Mouse (Mus musculus) intestine, embryonic 15.5 days (tissue): ENCODE data around the gene Calu. TPM values are rescaled to one million over a fixed set of nuclear protein-coding genes. Genes with fewer than 3 reads are reported as not detected.

Experiments used
- ATAC-seq: fragments of 200-750 bp; cut with Nextera tagmentation; 2 replicates; pipeline ENCODE4 v1.8.0; 2017; ENCODE audit warnings: moderate TSS enrichment, moderate library complexity
- H3K27ac ChIP-seq: fragments of 300-500 bp; sonication (generic); 2 replicates; pipeline ENCODE4 v1.5.1; 2015; ENCODE audit warnings: mild to moderate bottlenecking, inconsistent platforms
- H3K27me3 ChIP-seq: fragments of 300-500 bp; sonication (generic); replicated peaks from 2 replicates; pipeline ENCODE4 v1.6.1; 2015; ENCODE audit warnings: inconsistent platforms
- H3K36me3 ChIP-seq: fragments of 300-500 bp; sonication (generic); 2 replicates; pipeline ENCODE4 v1.6.1; 2015; ENCODE audit warnings: inconsistent platforms
- H3K4me1 ChIP-seq: fragments of 300-500 bp; sonication (generic); replicated peaks from 2 replicates; pipeline ENCODE4 v1.6.1; 2015; ENCODE audit warnings: inconsistent platforms
- H3K4me2 ChIP-seq: fragments of 300-500 bp; sonication (generic); replicated peaks from 2 replicates; pipeline ENCODE4 v1.6.1; 2015; ENCODE audit warnings: mild to moderate bottlenecking, inconsistent platforms
- H3K4me3 ChIP-seq: fragments of 300-500 bp; sonication (generic); replicated peaks from 2 replicates; pipeline ENCODE4 v1.5.1; 2015; ENCODE audit warnings: inconsistent platforms
- H3K9ac ChIP-seq: fragments of 300-500 bp; sonication (generic); 2 replicates; pipeline ENCODE4 v1.6.1; 2015; ENCODE audit warnings: inconsistent platforms
- H3K9me3 ChIP-seq: fragments of 300-500 bp; sonication (generic); 2 replicates; pipeline ENCODE4 v1.6.1; 2016; ENCODE audit warnings: inconsistent platforms
- WGBS: fragments of 180-500 bp; shearing (Covaris S2); methylation state at CpG from one replicate; pipeline ENCODE4 v1.1.7; 2015; 5-methylcytosine and 5-hydroxymethylcytosine counted together
- polyA plus RNA-seq: library from polyadenylated mRNA; unstranded; fragments of >200 nt; fragmentation: Nextera tagmentation; extraction: Ambion mirVana; gene quantifications from 2 replicates; pipeline ENCODE4 v1.2.1, GENCODE M21; 2015

The Calu gene
- polyA plus RNA-seq, 1 experiment from 2014 or later = 306 TPM

GRCm38 (mm10) chr6:29396714-29397540, 49.1 kb downstream of the Calu start:
- Histone ChIP-seq H3K4me3 (peak overlapping the region; percentile 72), H3K4me2 (peak overlapping the region; percentile 96), H3K9me3 (no peaks in the 10 kb centered on the region), H3K9ac (peak overlapping the region; percentile 53), H3K36me3 (no peaks in the 10 kb centered on the region), H3K27me3 (peaks cover 16% of the 10 kb centered on the region), H3K27ac (peak overlapping the region; percentile 67; the same call in 1 of the 2 replicates), H3K4me1 (peaks cover 7% of the 10 kb centered on the region; the same call in 1 of the 2 replicates)
- peak; percentile 73 for ATAC-seq
- 7% methylated on average over 24 of the region's 24 CpGs for WGBS

DNA sequence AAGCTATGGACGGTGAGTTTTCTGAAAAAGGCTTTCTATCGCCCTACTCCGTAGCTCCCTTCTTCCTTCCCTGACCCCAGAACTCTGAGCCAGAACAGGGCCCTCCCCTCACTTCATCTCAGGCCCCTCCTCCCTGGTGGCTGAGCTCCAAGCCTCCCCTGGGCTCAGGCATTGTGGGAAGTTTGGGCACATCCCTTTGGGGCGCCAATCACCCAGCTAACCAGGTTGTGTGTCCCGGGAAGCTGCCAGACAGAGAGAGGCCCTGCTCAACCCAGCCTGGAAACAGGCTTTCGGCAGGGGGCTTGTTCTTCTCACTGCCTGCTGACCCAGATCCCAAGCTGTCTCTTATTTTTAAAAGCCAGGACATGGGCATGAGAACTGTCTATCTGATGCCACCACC, 49.7 kb downstream of the Calu start:
- peak overlapping the region; percentile 53 for H3K9ac ChIP-seq
- peaks cover 16% of the 10 kb centered on the region for H3K27me3 ChIP-seq
- 19% methylated on average over 6 of the region's 6 CpGs for WGBS
- H3K4me3 ChIP-seq = peak overlapping the region; percentile 72
- H3K36me3 ChIP-seq = no peaks in the 10 kb centered on the region
- H3K27ac ChIP-seq = no peak overlapping the region
- H3K9me3 ChIP-seq = no peaks in the 10 kb centered on the region
- peak overlapping the region; percentile 96 for H3K4me2 ChIP-seq
- H3K4me1 ChIP-seq = peaks cover 7% of the 10 kb centered on the region; the same call in 1 of the 2 replicates
- 0 out of 2 replicates have a peak, but pooled peaks have one; percentile 23 for ATAC-seq

DNA sequence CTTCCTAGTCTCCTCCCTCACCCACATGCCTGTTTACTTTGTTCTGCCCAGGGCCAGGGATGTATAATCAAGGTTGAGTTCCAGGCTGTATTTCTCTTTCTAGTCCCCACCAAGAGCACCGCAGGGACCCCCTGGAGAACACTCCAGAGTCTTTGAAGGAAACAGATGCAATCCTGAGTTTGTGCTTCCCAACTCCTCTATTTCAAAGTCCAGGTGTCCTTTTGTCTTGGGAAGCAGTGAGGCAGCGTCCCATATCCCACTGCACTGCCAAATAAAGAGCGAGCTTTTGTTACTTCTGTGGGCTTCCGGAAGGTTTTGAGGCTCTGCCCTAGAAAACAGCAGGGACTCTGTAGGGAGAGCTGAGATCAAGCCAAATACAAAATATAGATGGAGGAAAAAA, 52.0 kb downstream of the Calu start:
- Histone ChIP-seq H3K4me2 (no peak overlapping the region), H3K9ac (no peak overlapping the region), H3K4me3 (no peak overlapping the region), H3K27me3 (peaks cover 15% of the 10 kb centered on the region), H3K9me3 (no peaks in the 10 kb centered on the region), H3K27ac (no peak overlapping the region), H3K36me3 (no peaks in the 10 kb centered on the region), H3K4me1 (peaks cover 11% of the 10 kb centered on the region)
- no peak for ATAC-seq
- WGBS = 86% methylated on average over 4 of the region's 4 CpGs

GRCm38 (mm10) chr6:29402693-29403342, 54.9 kb downstream of the Calu start:
- 0 out of 2 replicates have a peak, but pooled peaks cover 11% of the 10 kb centered on the region for H3K27me3 ChIP-seq
- peak overlapping the region; percentile 52 for H3K4me2 ChIP-seq
- H3K9ac ChIP-seq = no peak overlapping the region
- peaks cover 4% of the 10 kb centered on the region for H3K4me1 ChIP-seq
- 0 out of 2 replicates have a peak overlapping the region, but pooled peaks have one; percentile 10 for H3K4me3 ChIP-seq
- 7% methylated on average over 34 of the region's 34 CpGs for WGBS
- no peaks in the 10 kb centered on the region for H3K36me3 ChIP-seq
- no peak overlapping the region for H3K27ac ChIP-seq
- no peaks in the 10 kb centered on the region for H3K9me3 ChIP-seq
- no peak; the same call in 1 of the 2 replicates for ATAC-seq

GRCm38 (mm10) chr6:29406412-29406811, 58.5 kb downstream of the Calu start:
- H3K27ac ChIP-seq = no peak overlapping the region
- no peak overlapping the region for H3K9ac ChIP-seq
- 78% methylated on average over 6 of the region's 6 CpGs for WGBS
- no peaks in the 10 kb centered on the region for H3K9me3 ChIP-seq
- ATAC-seq = no peak
- H3K4me3 ChIP-seq = no peak overlapping the region
- 0 out of 2 replicates have a peak, but pooled peaks cover 6% of the 10 kb centered on the region for H3K27me3 ChIP-seq
- H3K36me3 ChIP-seq = no peaks in the 10 kb centered on the region
- peaks cover 4% of the 10 kb centered on the region for H3K4me1 ChIP-seq
- no peak overlapping the region for H3K4me2 ChIP-seq

- 80% methylated on average over 9 of the region's 9 CpGs for whole genome bisulfite sequencing
- no peaks in the 10 kb centered on the region for H3K9me3 ChIP-seq
- H3K9ac ChIP-seq = no peak overlapping the region
- H3K36me3 ChIP-seq = no peaks in the 10 kb centered on the region
- no peak overlapping the region for H3K4me3 ChIP-seq
- H3K4me1 ChIP-seq = no peaks in the 10 kb centered on the region
- no peak overlapping the region for H3K27ac ChIP-seq
- H3K27me3 ChIP-seq = no peaks in the 10 kb centered on the region
- no peak for ATAC-seq
- no peak overlapping the region for H3K4me2 ChIP-seq
Observed at GRCm38 (mm10) chr6:29415446-29415845, 67.6 kb downstream of the Calu start.

DNA sequence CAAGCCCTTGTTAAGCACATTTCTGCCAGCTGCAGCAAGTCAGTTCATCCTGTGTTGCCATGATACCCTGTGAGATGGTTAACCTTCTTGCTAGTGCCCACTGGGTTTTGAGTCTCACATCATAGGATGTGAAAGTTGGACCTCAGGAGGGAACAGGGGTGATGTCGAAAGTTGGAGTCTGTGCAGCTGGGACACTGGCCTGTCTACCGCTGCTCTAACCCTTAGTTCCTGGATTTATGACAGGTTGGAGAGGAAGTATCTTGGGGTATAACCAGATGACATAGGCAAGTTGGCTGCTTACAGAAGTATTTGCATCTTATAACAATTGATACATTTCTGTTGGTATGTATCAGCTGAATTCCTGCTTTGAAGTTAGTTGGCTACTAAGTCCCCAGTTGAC, 72.7 kb downstream of the Calu start:
- no peak overlapping the region for H3K27ac ChIP-seq
- WGBS = 90% methylated on average over 2 of the region's 2 CpGs
- no peak for ATAC-seq

GRCm38 (mm10) chr6:29425118-29425517, 77.2 kb downstream of the Calu start:
- WGBS = 90% methylated on average over 8 of the region's 8 CpGs
- Histone ChIP-seq H3K4me3 (no peak overlapping the region), H3K9me3 (no peaks in the 10 kb centered on the region), H3K27ac (no peak overlapping the region), H3K9ac (no peak overlapping the region), H3K4me2 (no peak overlapping the region), H3K36me3 (no peaks in the 10 kb centered on the region), H3K27me3 (no peaks in the 10 kb centered on the region), H3K4me1 (no peaks in the 10 kb centered on the region)
- ATAC-seq = no peak

More for the DNA sequence above, 72.7 kb downstream of the Calu start:
- H3K4me3 ChIP-seq = no peak overlapping the region
- H3K27me3 ChIP-seq = no peaks in the 10 kb centered on the region
- H3K4me2 ChIP-seq = no peak overlapping the region
- no peaks in the 10 kb centered on the region for H3K4me1 ChIP-seq
- no peaks in the 10 kb centered on the region for H3K36me3 ChIP-seq
- H3K9me3 ChIP-seq = no peaks in the 10 kb centered on the region
- H3K9ac ChIP-seq = no peak overlapping the region

DNA sequence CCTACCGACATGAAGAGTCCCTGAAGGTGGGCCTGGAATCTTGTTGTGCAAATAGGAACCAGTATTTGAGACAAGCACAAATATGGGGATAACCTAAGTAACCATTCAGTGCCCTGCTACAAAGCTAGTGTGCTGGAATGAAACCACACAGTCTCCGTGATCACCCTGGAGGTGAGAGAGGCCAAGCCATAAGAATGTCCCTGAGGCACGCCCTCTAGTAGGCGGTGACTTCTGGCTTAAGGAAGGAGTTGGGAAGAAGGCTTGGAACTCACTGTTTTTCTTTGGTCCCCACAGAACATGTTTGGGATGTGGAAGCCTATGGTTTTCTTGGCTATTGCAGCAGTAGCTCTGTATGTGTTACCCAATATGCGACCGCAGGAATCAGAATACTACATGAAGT, 78.5 kb downstream of the Calu start:
- WGBS = 63% methylated on average over 6 of the region's 6 CpGs
- H3K4me3 ChIP-seq = no peak overlapping the region
- H3K27me3 ChIP-seq = no peaks in the 10 kb centered on the region
- H3K4me1 ChIP-seq = no peaks in the 10 kb centered on the region
- H3K9me3 ChIP-seq = no peaks in the 10 kb centered on the region
- H3K36me3 ChIP-seq = no peaks in the 10 kb centered on the region
- H3K9ac ChIP-seq = no peak overlapping the region
- ATAC-seq = no peak
- no peak overlapping the region for H3K4me2 ChIP-seq
- H3K27ac ChIP-seq = no peak overlapping the region

Other genes with a start within 250 kb of the Calu start
- gene Rbm28, start 183.1 kb upstream of the Calu start, polyA plus RNA-seq = 24.9 and 28.4 TPM in 2 replicates
- 0.40 and 0.50 TPM in 2 replicates for gene Prrt4, start 168.5 kb upstream of the Calu start, polyA plus RNA-seq
- 44.7 and 44.8 TPM in 2 replicates for gene Impdh1, start 131.7 kb upstream of the Calu start, polyA plus RNA-seq
- 32.4 and 34.6 TPM in 2 replicates for gene Hilpda, start 75.6 kb upstream of the Calu start, polyA plus RNA-seq
- gene Fam71f2, start 68.5 kb upstream of the Calu start, polyA plus RNA-seq = 0.24 and 0.39 TPM in 2 replicates
- gene Fam71f1, start 28.9 kb upstream of the Calu start, polyA plus RNA-seq = not detected in 2 replicates
- gene Opn1sw, start 40.4 kb downstream of the Calu start, polyA plus RNA-seq = 0.29 and 0.53 TPM in 2 replicates
- gene Ccdc136, start 48.2 kb downstream of the Calu start, polyA plus RNA-seq = 7.4 and 7.7 TPM in 2 replicates
- 9.7 and 10.1 TPM in 2 replicates for gene Flnc, start 85.2 kb downstream of the Calu start, polyA plus RNA-seq
- gene Atp6v1f, start 119.6 kb downstream of the Calu start, polyA plus RNA-seq = 294 and 331 TPM in 2 replicates
- gene Atp6v1fnb, start 123.4 kb downstream of the Calu start, polyA plus RNA-seq = 0.24 TPM in 1 of 2 replicates, not detected in the other
- 13.7 and 15.5 TPM in 2 replicates for gene Kcp, start 159.9 kb downstream of the Calu start, polyA plus RNA-seq
- 6.7 and 7.1 TPM in 2 replicates for gene Irf5, start 178.6 kb downstream of the Calu start, polyA plus RNA-seq